Mouse (Mus musculus) gastrocnemius, postnatal 36 days (tissue): ENCODE data around the gene Atf7ip. TPM values are rescaled to one million over a fixed set of nuclear protein-coding genes. Genes with fewer than 3 reads are reported as not detected.

ENCODE experiments used
- DNase-seq, 2 experiments: peaks; one replicate each; pipeline ENCODE4 v3.0.0; 2022
- intact Hi-C: fragments of 180-260 bp; cut with DNase I; formaldehyde crosslinking; loops from one replicate; pipeline ENCODE4 v1.15.1; 2025
- total RNA-seq, 2 experiments: library from RNA; stranded (reverse); gene quantifications; 2 replicates each; pipeline ENCODE4 v1.2.3; 2021

Gene Atf7ip
- total RNA-seq, 2 experiments from 2014 or later = 31.6 to 41.6 TPM

DNA sequence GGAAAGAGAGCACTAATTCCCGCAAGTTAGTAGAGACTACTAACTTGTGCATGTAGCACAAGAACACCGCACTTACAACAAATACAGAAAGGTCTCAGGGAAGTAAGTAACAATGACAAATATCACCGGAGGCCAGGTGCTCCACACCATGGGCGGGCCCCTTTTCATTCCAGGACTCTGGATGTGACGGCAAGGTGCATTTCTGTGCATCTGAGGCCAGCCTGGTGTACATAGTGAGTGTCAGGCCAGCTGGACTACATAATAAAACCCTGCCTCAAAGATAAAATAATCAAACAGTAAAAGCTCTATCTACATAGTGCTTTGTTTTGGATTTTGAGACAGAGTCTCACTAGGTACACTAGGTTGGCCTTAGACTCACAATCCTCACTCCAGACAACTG, 123.7 kb downstream of the Atf7ip start:
- intact Hi-C loops = no loop called here
- DNase-seq = no peak

DNA sequence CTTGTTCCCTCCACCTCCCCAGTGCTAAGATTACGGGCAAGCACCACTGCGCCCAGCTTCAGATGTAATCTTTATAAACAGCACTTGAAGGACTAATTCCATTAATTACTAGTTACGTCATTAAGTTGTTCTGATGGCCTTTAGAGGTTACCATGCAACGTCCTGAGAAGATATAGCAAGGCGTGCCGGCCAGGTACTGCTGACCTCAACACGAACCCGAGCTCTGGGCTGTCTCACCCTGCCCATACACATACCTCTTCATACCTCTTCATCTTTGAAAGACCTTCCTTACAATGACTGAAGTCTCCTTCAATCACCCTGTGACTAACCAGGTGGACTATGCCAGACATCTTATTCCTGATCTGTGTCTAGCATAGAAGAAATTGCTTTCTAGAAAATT, 125.6 kb downstream of the Atf7ip start:
- intact Hi-C loops = no loop called here
- no peak for DNase-seq

DNA sequence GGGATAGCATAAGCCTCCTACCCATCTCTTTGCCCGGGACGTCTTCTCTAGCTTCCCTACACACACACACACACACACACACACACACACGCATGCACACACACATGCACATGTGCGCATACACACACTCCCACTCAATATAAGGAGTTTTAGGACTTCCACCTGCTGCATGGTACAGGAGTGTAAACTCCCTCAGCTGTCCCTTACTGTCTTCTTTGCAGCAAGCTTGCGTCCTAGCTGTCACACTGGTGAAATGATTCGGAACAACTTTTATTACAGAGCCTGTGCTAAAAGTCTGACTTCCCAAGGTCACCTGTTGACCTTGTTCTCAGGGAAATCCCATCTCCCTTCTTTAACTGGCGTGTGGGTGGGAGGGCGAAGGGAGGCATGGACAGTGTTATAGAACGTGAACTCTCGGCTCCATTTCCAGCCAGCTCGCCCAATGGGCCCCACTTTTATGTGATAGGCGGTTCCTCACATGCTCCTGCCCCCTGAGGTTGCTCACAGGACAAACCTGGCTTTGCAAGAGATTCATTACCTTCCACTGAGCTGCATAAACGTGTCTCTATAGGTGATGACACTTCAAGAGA, 126.1 kb downstream of the Atf7ip start:
- DNase-seq = no peak
- intact Hi-C loops = no loop called here

DNA sequence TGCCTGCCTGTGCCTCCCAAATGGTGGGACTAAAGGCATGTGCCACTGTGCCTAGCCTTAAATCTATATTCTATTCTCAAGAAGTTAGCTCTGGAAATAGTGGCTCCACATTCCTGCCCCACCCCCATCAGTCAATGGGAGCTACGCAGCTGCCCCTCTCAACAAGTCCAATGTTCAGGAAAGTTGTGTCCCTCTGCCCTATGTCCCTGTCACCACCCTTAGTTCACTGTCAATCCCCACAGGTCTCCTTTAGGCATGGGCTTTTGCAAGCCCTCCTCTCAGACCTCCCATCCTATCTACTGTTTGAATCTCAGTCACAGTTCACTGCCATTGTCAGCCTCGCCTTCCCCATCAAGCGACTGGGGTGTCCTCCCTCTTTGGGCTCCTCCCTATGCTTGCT, 127.2 kb downstream of the Atf7ip start:
- no peak for DNase-seq

DNA sequence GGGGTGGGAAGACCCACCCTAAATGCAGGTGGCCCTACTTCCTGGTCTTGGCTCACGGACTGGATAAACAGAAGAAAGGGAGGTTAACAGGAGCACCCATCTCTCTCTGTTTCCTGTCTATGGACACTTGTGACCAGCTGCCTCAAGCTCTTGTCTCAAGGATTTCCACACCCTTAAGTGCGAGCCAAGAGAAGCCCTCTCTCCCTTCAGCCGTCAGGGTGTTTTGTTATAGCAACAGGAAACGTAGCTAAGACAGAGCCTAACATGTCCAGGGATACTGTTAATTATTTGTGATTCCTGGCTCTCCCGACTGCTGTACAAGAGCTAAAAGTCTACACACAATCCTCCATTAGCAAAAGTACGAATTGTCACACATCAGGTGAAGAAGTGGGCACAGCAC, 127.8 kb downstream of the Atf7ip start:
- intact Hi-C loops = no loop called here
- DNase-seq = no peak

More for the DNA sequence above, 127.2 kb downstream of the Atf7ip start:
- intact Hi-C loops = no loop called here

DNA sequence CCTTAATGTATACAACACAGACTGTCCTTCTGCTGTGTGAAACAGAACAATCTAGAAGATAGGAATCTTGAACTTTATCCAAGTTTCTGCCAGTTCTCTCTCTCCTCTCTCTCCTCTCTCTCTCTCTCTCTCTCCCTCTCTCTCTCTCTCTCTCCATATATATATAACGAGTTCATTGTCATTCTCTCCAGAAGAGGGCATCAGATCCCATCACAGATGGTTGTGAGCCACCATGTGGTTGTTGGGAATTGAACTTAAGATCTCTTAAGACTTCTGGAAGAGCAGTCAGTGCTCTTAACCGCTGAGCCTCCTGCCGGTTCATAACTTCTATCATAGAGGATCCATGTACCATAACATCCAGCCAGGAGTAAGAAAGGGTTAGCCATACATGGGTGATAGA, 129.0 kb downstream of the Atf7ip start:
- intact Hi-C loops = no loop called here
- no peak for DNase-seq

DNA sequence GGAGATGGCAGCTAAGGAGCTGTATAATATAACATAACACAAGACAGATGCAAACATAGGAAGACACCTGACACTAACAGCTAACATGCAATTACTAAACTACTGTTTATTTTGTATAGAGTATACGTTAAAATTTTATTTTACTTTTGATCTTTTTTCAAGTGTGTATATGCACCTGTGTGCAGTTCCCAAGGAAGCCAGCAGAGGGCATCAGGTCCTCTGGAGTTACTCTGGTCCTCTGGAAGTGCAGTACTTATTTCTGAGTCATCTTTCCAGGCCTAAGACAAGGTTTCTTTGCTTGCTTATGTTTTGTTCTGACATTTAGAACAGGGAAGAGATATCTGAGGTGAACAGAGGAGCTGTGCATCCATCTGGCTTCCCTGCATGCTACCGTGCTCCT, 138.2 kb downstream of the Atf7ip start:
- no peak for DNase-seq
- intact Hi-C loops = no loop called here

DNA sequence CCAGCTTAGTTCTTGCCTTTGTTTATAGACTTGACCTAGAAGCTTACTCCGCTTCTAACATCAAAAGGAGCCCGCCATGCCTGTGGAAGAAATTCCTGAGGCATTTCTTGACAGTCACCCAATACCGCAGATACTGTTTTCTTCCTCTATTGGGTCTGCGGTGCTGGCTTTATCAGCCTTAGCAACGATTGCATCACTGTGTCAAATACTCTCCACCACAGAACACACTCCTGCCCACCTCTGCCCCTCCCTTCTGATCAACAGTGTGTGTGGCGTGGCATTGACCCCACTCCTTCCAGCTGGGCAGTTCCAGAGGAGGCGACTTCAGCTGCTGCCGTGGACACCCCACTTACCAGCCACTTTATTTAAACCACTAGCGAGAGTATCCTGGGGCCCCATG, 139.8 kb downstream of the Atf7ip start:
- intact Hi-C loops = no loop called here
- DNase-seq = no peak

DNA sequence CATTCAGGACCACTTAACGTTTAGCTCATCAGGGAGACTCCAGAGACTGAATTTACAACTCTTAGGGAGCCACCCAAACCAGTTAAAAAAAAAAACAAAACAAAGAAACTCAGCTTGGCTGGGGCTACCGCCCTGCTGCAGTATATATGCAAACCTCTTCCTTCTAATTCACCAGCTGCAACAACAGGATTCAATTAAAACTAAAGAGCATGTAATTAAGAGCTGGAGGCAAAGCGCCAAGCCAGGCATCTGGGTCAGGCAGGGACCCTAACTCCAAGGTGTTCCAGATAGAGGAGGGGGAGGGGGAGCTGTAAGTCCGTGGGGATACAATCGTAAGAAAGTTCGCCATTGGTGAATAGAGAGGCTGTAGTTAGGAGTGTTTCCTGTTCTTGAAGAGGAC, 140.2 kb downstream of the Atf7ip start:
- intact Hi-C loops = no loop called here
- DNase-seq = no peak

DNA sequence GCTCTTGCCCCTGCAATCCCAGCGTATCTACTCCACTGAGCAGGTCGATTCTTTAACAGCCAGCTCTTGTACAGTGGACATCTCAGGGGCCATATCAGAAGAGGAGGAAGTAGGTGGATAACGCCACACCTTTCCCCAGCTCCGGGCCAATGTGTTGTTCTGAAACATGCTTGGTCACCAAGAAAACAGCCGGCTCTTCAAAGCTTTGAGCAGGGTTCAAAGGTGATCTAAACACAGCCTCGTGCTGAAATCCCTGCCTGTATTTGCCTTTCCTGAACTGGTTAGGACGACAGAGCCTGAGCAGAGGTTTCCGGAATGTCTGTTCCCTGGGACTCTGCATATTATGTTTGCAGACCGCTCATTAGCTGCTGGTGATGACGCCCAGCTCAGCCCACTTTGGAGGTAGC, 141.5 kb downstream of the Atf7ip start:
- intact Hi-C loops = no loop called here
- no peak for DNase-seq

DNA sequence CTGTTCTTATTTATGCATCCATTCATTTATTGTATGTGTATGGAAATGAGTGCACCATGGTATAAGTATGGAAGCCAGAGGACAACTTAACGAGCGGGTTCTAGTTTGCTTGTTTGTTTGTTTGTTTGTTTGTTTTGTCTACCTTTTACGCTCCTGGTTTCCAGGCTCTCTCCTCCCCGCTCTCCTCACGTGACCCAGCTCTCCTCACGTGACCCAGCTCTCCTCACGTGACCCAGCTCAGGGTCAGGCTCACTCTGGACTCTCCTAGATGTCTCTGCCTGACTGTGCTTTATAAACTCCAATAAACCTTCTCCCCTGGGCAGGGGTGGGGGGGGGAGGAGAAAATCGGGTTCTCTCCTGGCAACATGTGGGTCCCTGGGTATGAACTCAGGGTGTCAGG, 144.7 kb downstream of the Atf7ip start:
- intact Hi-C loops = no loop called here
- no peak for DNase-seq

DNA sequence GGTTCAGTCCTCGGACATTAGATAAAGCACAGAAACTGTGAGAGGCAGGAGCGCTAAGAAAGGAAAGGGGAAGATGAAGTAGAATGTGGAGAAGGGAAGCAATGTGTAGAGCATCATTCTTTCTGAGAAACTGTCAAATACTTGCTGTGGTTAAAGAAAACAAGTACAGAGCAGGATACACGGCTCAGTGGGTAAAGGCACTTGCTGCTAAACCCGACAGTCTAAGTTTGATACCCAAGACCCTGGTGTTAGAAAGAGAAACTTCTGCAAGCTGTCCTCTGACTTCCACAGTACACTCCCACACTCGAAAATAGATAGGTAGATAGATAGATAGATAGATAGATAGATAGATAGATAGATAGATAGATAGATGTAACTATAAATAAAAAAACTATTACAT, 147.4 kb downstream of the Atf7ip start:
- intact Hi-C loops = no loop called here
- no peak for DNase-seq

DNA sequence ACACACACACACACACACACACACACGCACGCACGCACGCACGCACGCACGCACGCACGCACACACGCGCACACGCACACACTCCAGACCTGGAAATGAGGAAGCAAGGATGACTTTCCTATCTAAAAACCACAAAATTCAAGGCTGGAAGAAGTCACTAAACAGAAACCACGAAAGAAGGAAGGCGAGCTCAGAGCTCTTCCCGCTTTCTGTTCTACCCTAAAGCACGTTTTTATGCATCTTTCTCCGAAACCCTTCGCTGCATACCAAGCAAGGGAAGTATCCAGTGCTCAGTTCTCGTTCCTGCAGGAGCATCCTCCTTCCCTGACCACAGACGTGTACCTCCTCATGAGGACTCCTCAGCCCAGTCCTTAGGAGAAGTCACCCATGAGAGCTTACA, 148.5 kb downstream of the Atf7ip start:
- no peak for DNase-seq
- intact Hi-C loops = no loop called here

DNA sequence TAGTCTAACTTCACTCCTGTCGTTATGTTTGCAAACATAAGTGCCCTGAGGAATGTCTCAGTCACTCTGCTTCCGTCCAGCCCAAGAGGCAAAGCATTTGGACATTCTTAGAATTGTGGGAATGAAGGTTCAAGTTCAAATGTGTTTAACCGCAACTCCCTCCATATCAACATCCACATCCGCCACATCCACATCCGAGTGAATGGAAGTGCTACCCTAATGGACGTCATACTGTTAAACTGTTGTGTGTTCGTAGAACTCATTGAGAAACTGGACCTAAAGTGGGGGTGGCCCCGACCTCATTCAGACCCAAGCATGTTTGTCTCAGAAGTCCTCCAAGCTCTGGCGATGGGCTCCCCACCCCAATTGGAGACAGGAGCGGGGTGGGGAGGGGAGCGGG, 149.8 kb downstream of the Atf7ip start:
- DNase-seq = no peak
- intact Hi-C loops = no loop called here

DNA sequence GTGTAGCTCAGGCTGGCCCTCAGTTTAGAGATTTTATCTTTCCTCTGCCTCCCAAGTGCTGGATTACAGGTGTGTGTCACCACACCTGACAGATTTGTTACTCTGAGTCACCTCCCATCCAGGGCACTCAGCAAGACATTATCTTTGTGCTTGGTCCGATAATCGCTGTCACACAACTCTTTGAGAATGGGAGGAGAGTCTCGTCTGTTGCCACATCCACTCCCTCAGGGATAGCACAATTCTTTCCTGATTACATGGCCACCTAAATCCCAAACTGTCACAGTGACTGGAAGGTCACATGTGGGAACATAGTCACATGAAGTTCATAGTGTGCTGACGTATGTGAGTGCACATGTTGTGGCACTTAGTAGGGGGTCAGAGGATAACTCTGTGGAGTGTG, 152.3 kb downstream of the Atf7ip start:
- intact Hi-C loops = no loop called here
- DNase-seq = no peak

DNA sequence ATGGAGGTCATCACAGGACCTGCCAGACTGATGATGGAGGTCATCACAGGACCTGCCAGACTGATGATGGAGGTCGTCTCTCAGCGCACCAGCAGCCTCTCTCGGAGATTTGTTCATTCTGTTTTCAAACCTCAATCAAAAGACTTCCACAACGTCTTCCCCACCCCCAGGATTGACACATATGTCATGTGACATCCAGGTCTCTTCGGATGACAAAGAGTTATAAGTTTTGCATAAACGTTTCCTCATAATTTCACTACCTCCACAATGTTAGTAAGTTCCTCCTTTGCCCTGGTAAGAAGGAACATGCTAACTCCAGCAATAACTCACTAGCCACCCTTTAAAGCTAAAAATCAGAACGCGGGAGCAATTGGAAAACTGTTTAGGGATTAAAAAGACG, 153.3 kb downstream of the Atf7ip start:
- DNase-seq = no peak
- intact Hi-C loops = no loop called here

Other genes starting within 250 kb of the Atf7ip start
- gene Gm8994, start 178.6 kb upstream of the Atf7ip start, total RNA-seq = not detected
- not detected for gene E330021D16Rik, start 90.6 kb upstream of the Atf7ip start, total RNA-seq
- gene Plbd1, start 155.8 kb downstream of the Atf7ip start, total RNA-seq = 10 to 100 TPM; 13.7 to 16.8 TPM